Mouse (Mus musculus) thymus, adult 18-20 months (tissue): ENCODE results near the gene Mrpl39.

ENCODE experiments used
- DNase-seq, 2 experiments: peaks; one replicate each; pipeline ENCODE4 v3.0.0; 2022; ENCODE audit warnings: mixed read lengths in 2 of 2

Gene Mrpl39

DNA sequence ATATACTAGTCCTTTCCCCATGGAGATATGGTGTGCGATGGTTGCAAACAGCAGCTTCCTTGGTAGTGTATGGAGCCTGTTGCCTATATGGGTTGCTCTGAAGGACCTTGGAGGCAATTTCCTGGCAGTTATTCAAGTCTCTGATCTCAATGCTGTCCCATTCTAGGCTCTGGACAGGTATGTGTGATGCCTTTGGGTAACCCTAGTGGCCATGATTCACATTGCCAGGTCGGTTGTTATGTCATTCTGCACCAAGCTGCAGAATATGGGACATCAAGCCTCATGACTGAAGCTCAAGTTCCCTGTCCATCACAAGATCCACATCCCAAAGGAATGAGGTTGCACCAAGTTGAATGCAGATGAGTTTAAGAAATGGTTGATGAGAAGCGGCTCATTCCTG is 1.8 kb upstream of the Mrpl39 start:
- no peak for DNase-seq

DNA sequence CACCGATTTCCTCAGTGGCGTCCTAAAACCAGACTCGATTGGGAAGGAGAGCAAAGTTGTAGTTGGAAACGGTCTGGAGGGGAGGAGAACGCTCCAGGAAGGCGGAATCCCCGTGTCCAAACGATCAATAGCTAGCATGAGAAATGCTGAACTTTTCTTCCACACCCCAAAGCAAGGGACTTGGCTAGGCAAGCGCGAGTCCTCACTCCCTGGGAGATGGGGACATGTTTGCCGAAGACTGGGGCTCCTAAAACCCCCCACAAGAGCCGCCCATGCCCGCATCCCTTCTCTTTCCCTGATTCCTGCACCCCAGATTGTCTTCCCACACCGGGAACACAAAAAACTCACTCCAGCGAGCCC is 756 bp downstream of the Mrpl39 start:
- DNase-seq, result no peak

DNA sequence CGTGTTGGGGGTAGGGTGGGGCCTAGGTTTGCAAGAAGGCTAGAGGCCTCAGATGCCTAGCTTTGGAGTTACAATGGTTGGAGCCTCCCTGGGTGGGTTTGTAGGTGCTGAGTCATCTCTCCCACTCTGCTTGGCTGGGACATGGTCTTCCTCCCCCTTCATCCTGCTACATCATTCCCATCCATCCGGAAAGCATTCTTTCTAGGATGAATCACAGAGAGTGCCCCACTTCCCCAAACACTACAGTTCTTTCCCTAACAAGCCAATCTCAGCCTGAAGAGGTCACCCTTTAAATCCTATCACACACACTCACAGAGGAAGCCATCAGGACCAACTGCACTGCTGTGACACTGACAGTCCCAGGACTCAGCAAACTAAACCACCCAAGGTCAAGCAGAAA is 14.9 kb downstream of the Mrpl39 start:
- no peak for DNase-seq

DNA sequence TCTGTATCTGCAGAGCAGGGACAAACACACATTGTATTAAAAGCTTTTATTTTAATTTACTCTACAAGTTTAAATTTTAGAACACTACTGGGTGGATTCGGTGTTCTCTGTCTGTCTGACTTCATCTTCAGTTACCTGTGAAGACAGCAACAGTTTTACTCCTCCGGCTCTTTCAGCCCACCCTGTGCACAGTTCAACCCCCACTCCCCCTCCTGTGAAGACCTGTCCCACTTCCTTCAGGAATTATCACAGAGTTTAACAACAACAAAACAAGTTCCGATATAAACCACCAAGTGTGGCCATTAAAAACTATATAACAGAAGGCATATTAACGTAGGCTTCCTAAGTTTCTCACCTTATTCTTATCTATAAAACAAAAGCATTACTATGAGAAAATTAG is 17.3 kb downstream of the Mrpl39 start:
- DNase-seq, result no peak

DNA sequence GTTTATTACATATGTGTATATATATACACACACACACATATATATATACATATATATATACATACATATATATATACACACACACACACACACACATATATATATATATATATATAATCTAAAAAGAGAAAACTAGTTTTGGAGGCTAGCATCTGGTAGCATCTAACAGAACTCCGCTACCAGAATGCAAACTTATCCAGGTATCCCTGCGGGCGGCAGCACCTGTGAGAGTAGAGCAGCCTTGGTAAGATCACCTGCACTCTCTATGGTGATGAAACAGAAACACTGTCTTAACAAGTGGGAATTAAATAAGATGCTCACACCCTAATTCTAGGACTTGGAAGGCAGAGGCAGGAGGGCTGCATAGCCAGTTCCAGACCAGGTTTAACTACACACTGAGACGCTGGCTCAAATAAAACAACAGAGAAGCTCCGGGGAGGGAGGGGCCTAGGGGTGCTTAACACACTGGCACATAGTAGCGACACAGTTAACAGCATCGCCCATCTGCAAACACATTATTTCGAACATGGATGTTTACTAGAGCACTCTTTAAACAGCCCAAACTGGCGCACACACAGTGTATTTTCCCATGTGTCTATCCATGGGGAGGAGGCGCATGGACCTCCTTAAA is 17.8 kb downstream of the Mrpl39 start:
- no peak for DNase-seq

DNA sequence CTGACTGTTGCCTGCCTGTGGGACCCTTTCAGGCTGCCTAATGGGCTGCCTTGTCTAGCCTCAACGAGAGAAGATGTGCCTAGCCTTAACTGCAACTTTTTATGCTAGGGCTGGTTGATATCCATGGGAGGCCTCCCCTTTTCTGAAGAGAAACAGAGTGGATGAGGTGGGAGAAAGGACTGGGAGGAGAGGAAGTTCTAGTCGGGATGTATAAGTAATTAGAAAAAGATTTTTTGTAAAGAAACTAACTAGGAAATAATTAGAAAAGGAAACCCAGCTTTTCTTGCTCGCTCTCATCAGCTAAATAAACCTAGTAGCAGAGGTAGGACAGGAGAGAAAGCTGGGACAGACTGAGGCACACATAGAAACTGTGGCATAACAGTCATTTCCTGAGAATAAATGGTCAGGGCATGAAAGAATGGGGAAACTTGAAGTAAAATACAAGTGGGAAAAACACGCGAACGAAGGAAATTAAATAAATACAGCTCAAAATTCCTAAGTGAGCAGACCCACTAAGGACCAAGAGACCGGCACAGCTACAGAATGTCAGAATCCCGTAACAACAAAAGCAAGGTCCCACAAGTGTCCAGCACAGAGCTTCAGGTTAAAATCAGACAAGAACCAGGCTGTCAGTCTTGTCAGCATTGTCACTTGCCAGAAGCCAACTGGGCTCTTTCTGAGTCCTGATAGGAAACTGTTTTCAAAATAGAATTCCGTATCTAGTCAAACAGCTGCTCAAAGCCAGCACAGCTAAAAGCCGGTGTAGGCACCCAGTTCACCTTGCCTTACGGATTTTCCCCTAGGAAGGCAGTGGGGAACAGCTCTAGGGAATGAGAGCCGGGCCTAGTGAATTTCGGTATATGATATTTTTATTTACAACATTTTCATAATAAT is 18.6 kb downstream of the Mrpl39 start:
- DNase-seq, result no peak

DNA sequence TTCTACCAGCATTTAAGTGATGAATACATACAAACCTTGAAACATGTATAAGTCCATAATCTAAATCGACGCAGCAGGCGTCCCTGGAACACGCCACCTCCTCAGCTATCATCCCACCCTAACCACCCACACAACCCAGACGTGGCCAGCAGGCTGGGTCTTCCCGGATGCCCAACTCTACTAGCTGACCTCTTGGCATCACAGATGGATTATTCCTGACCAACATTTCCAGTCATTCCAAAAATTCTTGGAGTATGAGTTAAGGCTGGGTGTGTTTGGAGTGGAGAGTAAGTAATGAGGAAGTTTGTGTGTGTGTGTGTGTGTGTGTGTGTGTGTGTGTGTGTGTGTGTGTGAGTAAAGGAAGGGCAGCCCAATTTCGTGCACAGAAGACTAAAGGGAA is 19.3 kb downstream of the Mrpl39 start:
- DNase-seq, result no peak

DNA sequence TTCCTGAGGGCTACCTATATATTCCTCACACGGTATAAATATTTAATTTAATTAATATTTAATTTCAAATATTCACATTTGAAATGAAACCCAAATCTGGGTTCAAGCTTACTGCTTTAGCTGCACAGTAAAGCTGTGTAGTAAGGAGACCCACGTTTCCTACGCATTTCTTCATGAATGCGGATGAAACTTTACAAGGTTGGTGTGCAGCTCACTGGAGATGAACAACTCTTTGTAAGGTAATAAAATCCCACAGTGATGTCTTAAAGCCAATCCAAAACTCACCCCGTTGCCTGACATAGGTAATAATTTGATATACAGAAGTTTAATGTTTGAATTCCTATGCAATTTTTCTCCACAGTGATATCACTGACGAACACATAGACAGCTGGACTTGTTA is 20.6 kb downstream of the Mrpl39 start:
- DNase-seq, result no peak

DNA sequence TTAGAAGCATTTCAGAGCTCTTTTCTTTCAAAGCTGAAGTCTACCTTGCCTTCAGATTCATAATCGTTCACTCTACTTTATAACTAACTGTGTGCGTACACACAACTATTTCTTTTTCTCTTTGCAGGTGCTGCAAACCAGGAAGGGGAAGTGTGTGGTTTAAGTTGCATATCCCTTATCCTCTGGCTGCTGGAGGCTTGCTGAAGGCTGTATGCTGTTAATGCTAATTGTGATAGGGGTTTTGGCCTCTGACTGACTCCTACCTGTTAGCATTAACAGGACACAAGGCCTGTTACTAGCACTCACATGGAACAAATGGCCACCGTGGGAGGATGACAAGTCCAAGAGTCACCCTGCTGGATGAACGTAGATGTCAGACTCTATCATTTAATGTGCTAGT is 21.6 kb downstream of the Mrpl39 start:
- no peak for DNase-seq

DNA sequence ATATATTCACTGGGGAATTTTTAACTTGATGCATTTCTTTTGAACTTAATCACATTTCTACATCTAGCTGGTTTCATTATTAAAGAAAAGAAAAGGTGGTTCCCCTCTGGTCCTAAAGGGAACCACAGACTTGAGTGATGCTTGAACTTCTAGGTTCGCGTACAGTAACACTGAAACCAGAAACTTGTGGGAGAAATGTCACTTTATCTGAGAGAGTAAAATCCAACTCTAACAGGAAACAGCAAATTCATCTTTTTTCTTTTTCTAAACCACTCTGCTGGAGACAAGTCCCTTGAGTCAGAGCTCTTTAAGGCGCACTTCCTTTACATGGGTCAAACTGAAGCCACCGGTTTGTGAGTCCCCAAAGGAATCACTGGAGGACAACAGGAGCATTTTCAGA is 22.4 kb downstream of the Mrpl39 start:
- DNase-seq, result no peak

DNA sequence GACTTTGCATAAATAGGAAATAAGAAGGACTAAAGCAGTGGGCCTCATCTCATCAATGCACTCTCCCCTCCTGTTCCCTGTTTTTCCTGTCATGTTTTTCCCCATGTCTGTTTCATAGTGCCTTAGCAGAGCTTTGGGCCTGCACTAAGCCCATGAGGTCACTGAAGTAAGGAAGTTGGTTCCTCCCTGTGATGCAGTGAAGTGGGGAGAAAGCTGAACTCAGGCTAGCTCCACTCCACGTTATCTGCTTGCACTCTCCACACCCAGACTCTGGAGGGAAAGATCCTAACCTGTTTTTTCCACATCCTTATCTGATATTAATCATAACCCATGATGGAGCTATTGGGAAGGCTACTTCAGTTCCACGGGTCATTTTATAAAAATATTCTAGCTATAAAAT is 26.9 kb downstream of the Mrpl39 start:
- DNase-seq, result no peak

DNA sequence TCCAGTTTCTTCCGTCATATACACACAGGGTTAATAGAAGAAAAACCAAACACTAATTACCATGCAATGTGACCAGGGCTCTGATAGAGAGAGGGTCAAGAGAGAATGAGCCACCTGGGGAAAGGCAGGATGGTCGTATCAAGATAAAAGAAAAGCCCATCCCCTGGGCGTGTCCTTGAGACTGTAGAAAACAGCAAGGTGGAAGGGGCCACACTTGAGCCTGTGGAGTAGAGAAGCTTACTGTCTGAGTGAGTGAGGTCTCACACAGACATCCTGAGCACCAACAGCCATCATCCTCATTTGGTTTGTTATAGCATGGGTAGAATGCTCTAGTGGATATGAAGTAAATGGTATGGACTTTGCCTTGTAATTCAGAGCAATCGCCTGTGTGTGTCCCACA is 27.7 kb downstream of the Mrpl39 start:
- no peak for DNase-seq

DNA sequence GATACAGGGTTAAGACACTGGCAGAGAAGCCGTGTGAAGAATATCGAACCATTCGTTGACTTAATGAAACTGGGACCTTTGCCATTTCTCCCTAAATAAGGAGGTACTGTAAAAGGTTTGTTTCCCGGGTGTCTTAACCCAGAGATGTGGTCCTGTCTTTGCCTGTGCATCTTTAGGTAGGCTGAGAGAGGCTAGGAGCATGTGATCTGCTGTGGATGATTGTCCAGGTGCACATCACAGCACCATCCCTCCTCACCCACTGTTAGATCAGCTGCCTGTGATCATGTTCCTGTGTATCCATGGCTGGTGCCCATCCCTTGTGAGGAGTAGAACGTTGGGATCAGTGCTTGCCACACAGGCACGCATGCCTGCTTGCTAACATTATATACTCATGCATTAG is 29.0 kb downstream of the Mrpl39 start:
- no peak for DNase-seq

DNA sequence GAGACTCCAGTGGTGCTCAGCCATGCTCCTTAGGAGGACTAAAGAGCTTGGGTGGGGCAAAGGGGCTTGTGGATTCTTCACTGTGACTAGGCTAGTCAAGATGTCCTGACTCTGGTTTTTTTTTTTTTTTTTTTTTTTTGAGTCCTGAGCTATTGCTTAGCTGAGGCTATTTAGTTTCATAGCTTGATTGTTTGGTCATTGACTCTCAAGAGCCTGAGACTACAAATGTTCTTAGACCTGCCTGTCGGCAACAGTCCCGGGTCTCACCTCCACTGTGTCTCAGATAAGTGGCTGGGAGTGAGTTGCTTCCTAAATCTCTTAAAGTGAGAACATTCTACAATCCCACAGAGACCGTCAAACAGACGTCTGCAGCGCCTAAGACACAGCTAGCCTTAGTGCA is 30.0 kb downstream of the Mrpl39 start:
- no peak for DNase-seq

DNA sequence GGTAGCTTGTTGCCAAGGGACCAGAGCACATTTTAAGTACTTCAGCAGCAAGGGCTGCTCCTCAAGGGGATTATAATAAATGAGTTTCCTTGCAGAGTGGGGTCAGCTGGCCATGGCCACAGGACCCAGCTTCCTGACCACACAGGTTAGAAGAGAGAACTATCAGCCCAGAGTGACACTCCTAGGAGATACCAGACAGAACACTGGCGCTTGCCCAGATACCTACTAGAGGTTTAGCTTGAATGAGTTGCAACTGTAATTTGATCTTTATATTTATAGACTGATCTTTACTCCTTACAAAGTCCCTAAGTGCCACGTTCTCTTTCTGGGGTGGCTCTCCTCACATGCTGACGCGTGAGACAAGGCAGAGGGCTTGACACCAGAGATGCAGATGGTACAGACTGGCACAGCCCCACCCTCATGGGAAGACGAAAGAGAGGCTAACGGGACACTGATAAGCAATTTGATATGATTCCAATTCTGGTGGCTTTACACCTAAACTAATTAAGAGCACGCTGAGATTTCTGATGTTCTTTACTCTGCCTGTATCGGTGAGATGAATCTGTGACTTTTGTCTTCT is 30.8 kb downstream of the Mrpl39 start:
- no peak for DNase-seq

DNA sequence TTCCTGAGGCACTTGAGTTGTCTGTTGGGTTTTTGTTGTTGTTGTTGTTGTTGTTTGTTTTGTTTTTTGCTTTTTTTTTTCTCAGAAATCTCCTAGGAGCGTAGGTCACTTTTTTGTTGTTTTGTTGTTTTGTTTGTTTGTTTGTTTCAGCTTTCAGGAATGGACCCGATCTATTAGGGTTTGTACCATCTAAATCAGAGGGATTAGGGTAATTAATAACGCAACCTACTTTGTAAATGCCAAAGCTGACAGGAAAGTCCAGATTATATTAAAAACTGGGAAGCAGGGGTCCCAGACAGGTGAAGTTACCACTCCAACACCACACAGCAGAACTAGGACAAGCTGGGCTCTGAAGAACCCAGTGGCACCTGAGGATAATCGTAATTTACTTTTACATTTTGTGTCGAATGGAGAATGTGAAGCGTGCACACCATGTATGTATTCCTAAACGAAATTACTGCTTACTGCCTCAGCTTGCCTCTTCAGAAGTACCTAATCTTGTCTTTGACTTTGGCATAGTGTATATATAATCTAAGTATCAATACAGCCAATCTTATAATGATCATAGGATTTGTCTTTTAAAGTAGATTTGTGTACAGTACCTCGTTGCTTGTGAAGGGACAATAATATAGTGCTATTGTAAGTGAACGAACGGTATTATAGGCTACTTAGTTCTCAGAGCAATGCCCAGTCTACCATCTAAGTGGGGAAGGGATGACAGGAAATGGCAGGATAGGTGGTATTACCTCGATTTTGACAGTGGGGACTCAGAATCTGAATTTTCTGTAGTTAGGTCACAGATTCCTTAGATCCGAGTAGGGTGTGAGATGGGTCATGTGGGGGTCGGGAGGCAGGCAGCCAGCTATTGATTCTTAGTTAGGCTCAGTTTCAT is 31.5 kb downstream of the Mrpl39 start:
- no peak for DNase-seq

DNA sequence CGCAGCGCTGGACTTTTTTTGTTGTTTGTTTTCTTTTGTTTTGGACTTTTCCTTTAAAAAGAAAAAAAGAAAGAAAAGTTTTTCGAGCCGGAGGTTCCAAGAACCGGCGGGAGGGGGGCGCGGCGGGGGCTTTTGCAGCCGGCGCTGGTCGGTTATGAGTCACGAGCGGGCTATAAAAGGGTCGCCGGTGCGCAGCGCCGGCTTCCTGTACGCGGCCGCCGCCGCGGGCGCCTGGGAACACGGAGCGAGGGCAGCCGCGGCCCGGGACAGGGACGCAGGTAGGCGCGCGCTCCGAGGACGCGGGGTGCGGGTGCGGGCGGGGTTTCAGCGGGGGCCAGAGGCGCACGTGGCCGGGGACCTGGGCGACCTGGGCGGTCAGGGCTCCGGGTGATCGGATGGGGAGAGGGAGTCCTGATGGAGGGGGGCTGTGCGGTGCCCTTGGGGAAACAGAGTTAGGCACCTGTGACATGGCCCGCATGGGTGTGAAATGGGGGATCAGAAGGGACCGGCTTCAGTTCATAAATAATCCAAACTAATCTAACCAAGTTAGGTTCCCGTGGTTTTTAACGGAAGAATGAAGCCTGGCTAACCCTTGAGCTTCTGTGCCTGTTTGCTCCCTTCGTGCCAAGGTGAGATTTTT is 32.3 kb downstream of the Mrpl39 start:
- DNase-seq, result peak; percentile 40 to 45

DNA sequence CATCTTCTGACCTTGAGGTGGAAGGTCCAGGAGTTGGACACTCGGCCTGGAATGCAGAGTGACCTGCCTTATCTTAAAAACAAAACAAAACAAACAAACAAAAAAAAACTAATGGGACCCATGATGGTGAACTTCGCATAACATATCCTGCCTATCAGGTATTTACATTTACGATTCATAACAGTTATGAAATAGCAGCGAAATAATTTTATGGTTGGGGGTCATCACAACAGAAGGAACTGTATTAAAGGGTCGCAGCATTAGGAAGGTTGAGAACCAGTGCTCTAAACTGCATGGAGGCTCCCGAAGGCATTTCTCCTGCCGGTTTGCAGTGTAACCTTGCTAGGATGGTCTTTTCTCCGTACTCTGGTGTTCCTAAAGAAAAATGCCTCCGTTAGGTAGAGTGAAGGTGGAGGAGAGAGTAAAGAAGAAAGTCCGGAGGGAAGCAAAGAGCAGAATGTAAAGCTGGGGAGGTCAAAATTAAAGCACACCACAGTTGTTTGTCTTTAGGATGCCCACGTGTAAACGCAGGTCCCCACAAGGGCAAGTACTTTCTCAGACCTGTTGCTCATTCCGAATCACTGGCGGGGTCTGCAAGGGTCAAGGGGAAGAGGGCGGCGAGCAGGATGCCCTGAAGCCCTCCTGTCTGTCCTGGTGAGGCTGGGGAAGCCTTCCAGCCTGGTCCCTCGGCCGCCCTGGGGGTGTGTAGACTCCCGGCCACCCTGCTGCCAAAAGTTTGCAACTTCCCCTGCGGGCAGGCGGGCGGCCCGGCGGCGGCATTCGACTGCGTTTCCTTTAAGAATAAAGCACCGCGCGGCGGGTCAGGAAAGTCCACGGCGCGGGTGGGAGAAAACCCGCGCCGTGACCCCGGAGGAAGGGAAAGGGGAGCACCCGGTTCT is 33.1 kb downstream of the Mrpl39 start:
- peak; percentile 16 to 26 for DNase-seq

DNA sequence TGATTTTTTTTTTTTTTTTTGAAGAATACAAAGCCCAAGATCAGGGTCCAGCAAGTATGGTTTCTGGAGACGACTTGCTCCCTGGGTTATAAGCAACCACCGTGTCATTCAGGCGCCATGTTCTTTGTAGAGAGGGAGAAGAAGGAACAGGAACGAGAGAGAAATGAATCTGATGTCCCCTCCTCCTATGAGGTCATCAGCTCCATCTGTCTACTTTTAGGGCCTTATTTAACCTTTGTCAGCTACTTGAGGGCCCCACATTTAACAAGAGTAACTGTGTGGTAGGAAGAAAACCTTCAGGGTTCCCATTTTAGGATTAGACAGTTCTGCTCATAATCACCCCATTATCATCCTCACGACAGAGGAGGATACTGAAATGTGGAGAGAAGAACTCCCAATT is 34.5 kb downstream of the Mrpl39 start:
- no peak for DNase-seq

DNA sequence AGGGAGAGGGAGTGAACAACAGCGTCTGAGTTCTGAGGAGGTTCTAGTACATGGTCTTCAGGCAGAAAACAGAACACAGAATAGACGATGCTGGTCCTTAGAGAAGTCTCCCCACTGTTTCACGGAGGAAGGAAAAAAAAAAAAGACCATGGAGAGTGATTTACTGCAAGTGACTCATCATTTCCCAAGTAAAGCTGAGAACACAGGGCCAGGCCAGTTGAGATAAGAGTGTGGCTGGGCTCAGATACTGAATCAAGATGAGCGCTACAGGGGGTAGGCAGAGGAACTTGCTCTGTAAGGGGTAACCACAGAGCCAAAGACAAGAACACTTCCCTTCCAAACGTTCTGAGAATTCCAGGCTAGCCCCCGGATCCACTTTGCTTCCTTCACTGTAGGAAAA is 36.8 kb downstream of the Mrpl39 start:
- no peak for DNase-seq

DNA sequence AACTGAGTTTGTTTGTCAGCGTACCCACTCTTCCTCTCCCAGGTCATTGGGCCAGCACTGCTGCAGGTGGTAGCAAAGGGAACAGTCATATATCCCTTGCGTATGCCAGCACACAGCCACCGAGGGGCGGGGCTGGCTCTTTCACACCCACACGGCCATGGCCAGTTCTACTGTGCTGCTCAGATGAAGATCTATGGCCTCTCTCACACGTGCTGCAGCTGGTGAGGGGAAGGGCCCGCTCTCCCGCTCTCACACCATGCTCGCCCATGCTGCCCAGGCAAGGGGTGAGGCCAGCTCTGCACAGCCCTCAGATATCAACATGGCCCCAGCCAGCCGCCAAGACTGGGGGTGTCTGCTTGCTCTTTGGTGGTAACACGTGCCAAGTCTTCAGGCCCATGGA is 39.4 kb downstream of the Mrpl39 start:
- no peak for DNase-seq

DNA sequence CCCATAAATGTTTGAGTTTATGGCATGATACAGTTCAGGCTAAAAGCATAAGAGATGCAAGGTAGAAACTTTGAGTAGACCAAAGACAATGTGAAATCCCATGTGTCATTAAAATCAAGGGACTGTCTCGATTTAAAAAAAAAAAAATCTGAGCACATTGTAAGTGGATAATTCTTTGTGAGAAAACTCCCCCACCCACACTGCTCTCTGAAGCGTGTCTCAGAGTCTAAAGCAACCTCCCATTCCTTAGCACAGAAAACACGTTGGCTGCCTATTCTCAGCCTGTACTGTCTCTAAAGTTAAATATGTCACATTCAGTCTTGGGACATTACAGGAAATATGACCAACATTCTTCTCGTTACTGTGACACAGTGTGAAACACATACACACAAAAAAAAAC is 53.6 kb downstream of the Mrpl39 start:
- DNase-seq, result no peak
